Mouse (Mus musculus) stomach, embryonic 15.5 days (tissue): Measurements from ENCODE around the gene Armc8. TPM values are rescaled to one million over a fixed set of nuclear protein-coding genes. Genes with fewer than 3 reads are reported as not detected.
A peak's percentile ranks its signal among the peaks of the same experiment; 100 is the strongest.

Experiments used
- ATAC-seq: fragments of 200-750 bp; cut with Nextera tagmentation; 2 replicates; pipeline ENCODE4 v1.8.0; 2017; ENCODE audit warnings: low read depth, moderate number of reproducible peaks, moderate TSS enrichment; ENCODE audit not compliant: insufficient read depth, low FRiP score
- H3K27ac ChIP-seq: fragments of 300-500 bp; sonication (generic); 2 replicates; pipeline ENCODE4 v1.5.1; 2015; ENCODE audit warnings: mild to moderate bottlenecking, inconsistent platforms
- H3K27me3 ChIP-seq: fragments of 300-500 bp; sonication (generic); replicated peaks from 2 replicates; pipeline ENCODE4 v1.6.1; 2015; ENCODE audit warnings: inconsistent platforms
- H3K36me3 ChIP-seq: fragments of 300-500 bp; sonication (generic); 2 replicates; pipeline ENCODE4 v1.6.1; 2015; ENCODE audit warnings: inconsistent platforms
- H3K4me1 ChIP-seq: fragments of 300-500 bp; sonication (generic); 2 replicates; pipeline ENCODE4 v1.6.1; 2015; ENCODE audit warnings: inconsistent platforms
- H3K4me2 ChIP-seq: fragments of 300-500 bp; sonication (generic); 2 replicates; pipeline ENCODE4 v1.6.1; 2015; ENCODE audit warnings: mild to moderate bottlenecking, inconsistent platforms
- H3K4me3 ChIP-seq: fragments of 300-500 bp; sonication (generic); replicated peaks from 2 replicates; pipeline ENCODE4 v1.5.1; 2015; ENCODE audit warnings: inconsistent platforms
- H3K9ac ChIP-seq: fragments of 300-500 bp; sonication (generic); 2 replicates; pipeline ENCODE4 v1.6.1; 2015; ENCODE audit warnings: inconsistent platforms
- H3K9me3 ChIP-seq: fragments of 300-500 bp; sonication (generic); 2 replicates; pipeline ENCODE4 v1.6.1; 2016; ENCODE audit warnings: inconsistent platforms
- WGBS: fragments of 180-500 bp; shearing (Covaris S2); methylation state at CpG from one replicate; pipeline ENCODE4 v1.1.7; 2015; 5-methylcytosine and 5-hydroxymethylcytosine counted together
- polyA plus RNA-seq: library from polyadenylated mRNA; unstranded; fragments of >200 nt; fragmentation: Nextera tagmentation; extraction: Ambion mirVana; gene quantifications from 2 replicates; pipeline ENCODE4 v1.2.1, GENCODE M21; 2015

The Armc8 gene
- polyA plus RNA-seq, 1 experiment from 2014 or later, result 23.9 TPM

- no peaks in the 10 kb centered on the region for H3K9me3 ChIP-seq
- no peak overlapping the region for H3K4me2 ChIP-seq
- H3K4me3 ChIP-seq, result no peak overlapping the region
- 85% methylated on average over 4 of the region's 4 CpGs for WGBS
- H3K4me1 ChIP-seq, result no peaks in the 10 kb centered on the region
- H3K27me3 ChIP-seq, result 0 out of 2 replicates have a peak, but pooled peaks cover 2% of the 10 kb centered on the region
- H3K9ac ChIP-seq, result no peak overlapping the region
- no peak for ATAC-seq
- H3K36me3 ChIP-seq, result no peaks in the 10 kb centered on the region
- no peak overlapping the region for H3K27ac ChIP-seq
Measured at GRCm38 (mm10) chr9:99441647-99442433, 126.9 kb downstream of the Armc8 start.

GRCm38 (mm10) chr9:99440941-99441340 is 127.8 kb downstream of the Armc8 start:
- no peaks in the 10 kb centered on the region for H3K4me1 ChIP-seq
- 80% methylated on average over 5 of the region's 5 CpGs for WGBS
- no peaks in the 10 kb centered on the region for H3K36me3 ChIP-seq
- no peak overlapping the region for H3K27ac ChIP-seq
- H3K9me3 ChIP-seq, result no peaks in the 10 kb centered on the region
- no peak overlapping the region for H3K9ac ChIP-seq
- no peak overlapping the region for H3K4me2 ChIP-seq
- 0 out of 2 replicates have a peak, but pooled peaks cover 2% of the 10 kb centered on the region for H3K27me3 ChIP-seq
- no peak overlapping the region for H3K4me3 ChIP-seq
- no peak for ATAC-seq

- no peak overlapping the region for H3K4me2 ChIP-seq
- H3K4me3 ChIP-seq, result no peak overlapping the region
- H3K27ac ChIP-seq, result no peak overlapping the region
- WGBS, result 73% methylated on average over 8 of the region's 8 CpGs
- 0 out of 2 replicates have a peak, but pooled peaks cover 2% of the 10 kb centered on the region for H3K27me3 ChIP-seq
- no peaks in the 10 kb centered on the region for H3K36me3 ChIP-seq
- ATAC-seq, result no peak
- no peaks in the 10 kb centered on the region for H3K9me3 ChIP-seq
- H3K4me1 ChIP-seq, result peaks cover 5% of the 10 kb centered on the region; the same call in 1 of the 2 replicates
- no peak overlapping the region for H3K9ac ChIP-seq
Measured at GRCm38 (mm10) chr9:99439064-99439463, 129.6 kb downstream of the Armc8 start.

- 74% methylated on average over 12 of the region's 12 CpGs for WGBS
- no peak overlapping the region for H3K4me2 ChIP-seq
- no peak overlapping the region for H3K4me3 ChIP-seq
- H3K36me3 ChIP-seq, result no peaks in the 10 kb centered on the region
- H3K4me1 ChIP-seq, result peaks cover 5% of the 10 kb centered on the region; the same call in 1 of the 2 replicates
- H3K9ac ChIP-seq, result no peak overlapping the region
- H3K9me3 ChIP-seq, result no peaks in the 10 kb centered on the region
- H3K27ac ChIP-seq, result no peak overlapping the region
- ATAC-seq, result no peak
- 0 out of 2 replicates have a peak, but pooled peaks cover 2% of the 10 kb centered on the region for H3K27me3 ChIP-seq
Measured at GRCm38 (mm10) chr9:99437781-99438565, 130.7 kb downstream of the Armc8 start.

GRCm38 (mm10) chr9:99437031-99437764 is 131.5 kb downstream of the Armc8 start, which contains the start of gene Mras:
TSS of gene Mras (minus strand) at chr9:99437381.
- peak within 1 kb of the TSS; percentile 71 for H3K4me3 ChIP-seq
- H3K4me1 ChIP-seq, result peaks cover 5% of the 10 kb centered on the region; the same call in 1 of the 2 replicates
- H3K4me2 ChIP-seq, result peak within 1 kb of the TSS; percentile 77
- WGBS, result 14% methylated on average over 27 of the region's 27 CpGs
- ATAC-seq, result no peak
- H3K27me3 ChIP-seq, result 0 out of 2 replicates have a peak, but pooled peaks cover 2% of the 10 kb centered on the region
- no peaks in the 10 kb centered on the region for H3K36me3 ChIP-seq
- H3K9ac ChIP-seq, result peak within 1 kb of the TSS; percentile 66
- no peaks in the 10 kb centered on the region for H3K9me3 ChIP-seq
- peak within 1 kb of the TSS; percentile 57 for H3K27ac ChIP-seq

- Histone ChIP-seq H3K27me3 (0 out of 2 replicates have a peak, but pooled peaks cover 2% of the 10 kb centered on the region), H3K27ac (peak overlapping the region; percentile 57), H3K4me3 (peak overlapping the region; percentile 71), H3K4me1 (peaks cover 5% of the 10 kb centered on the region; the same call in 1 of the 2 replicates), H3K9ac (peak overlapping the region; percentile 66), H3K9me3 (no peaks in the 10 kb centered on the region), H3K4me2 (peak overlapping the region; percentile 77), H3K36me3 (no peaks in the 10 kb centered on the region)
- ATAC-seq, result peak; percentile 83
- WGBS, result 1% methylated on average over 79 of the region's 86 CpGs
Measured at GRCm38 (mm10) chr9:99436182-99437030, 132.3 kb downstream of the Armc8 start.

GRCm38 (mm10) chr9:99435619-99436181 is 133.0 kb downstream of the Armc8 start:
- H3K36me3 ChIP-seq, result no peaks in the 10 kb centered on the region
- WGBS, result 24% methylated on average over 16 of the region's 16 CpGs

GRCm38 (mm10) chr9:99434892-99435618 is 133.6 kb downstream of the Armc8 start:
- 0 out of 2 replicates have a peak, but pooled peaks have one; percentile 8 for ATAC-seq
- H3K9ac ChIP-seq, result no peak overlapping the region
- WGBS, result 35% methylated on average over 14 of the region's 14 CpGs

More at GRCm38 (mm10) chr9:99435619-99436181, 133.0 kb downstream of the Armc8 start:
- Histone ChIP-seq H3K27me3 (0 out of 2 replicates have a peak, but pooled peaks cover 2% of the 10 kb centered on the region), H3K27ac (peak overlapping the region; percentile 21; the same call in 1 of the 2 replicates), H3K9ac (peak overlapping the region; percentile 66; the same call in 1 of the 2 replicates), H3K4me3 (peak overlapping the region; percentile 71), H3K4me2 (peak overlapping the region; percentile 77), H3K4me1 (peaks cover 5% of the 10 kb centered on the region; the same call in 1 of the 2 replicates), H3K9me3 (no peaks in the 10 kb centered on the region)
- no peak for ATAC-seq

GRCm38 (mm10) chr9:99432478-99432877 is 136.2 kb downstream of the Armc8 start:
- no peaks in the 10 kb centered on the region for H3K36me3 ChIP-seq
- H3K4me2 ChIP-seq, result no peak overlapping the region
- H3K4me3 ChIP-seq, result no peak overlapping the region
- peaks cover 5% of the 10 kb centered on the region; the same call in 1 of the 2 replicates for H3K4me1 ChIP-seq
- no peak overlapping the region for H3K27ac ChIP-seq
- ATAC-seq, result no peak
- no peaks in the 10 kb centered on the region for H3K27me3 ChIP-seq
- no peak overlapping the region for H3K9ac ChIP-seq
- 71% methylated on average over 4 of the region's 4 CpGs for WGBS
- H3K9me3 ChIP-seq, result no peaks in the 10 kb centered on the region

More at GRCm38 (mm10) chr9:99434892-99435618, 133.6 kb downstream of the Armc8 start:
- Histone ChIP-seq H3K27ac (peak overlapping the region; percentile 21; the same call in 1 of the 2 replicates), H3K9me3 (no peaks in the 10 kb centered on the region), H3K27me3 (0 out of 2 replicates have a peak, but pooled peaks cover 2% of the 10 kb centered on the region), H3K36me3 (no peaks in the 10 kb centered on the region), H3K4me2 (peak overlapping the region; percentile 77), H3K4me1 (peaks cover 5% of the 10 kb centered on the region; the same call in 1 of the 2 replicates), H3K4me3 (peak overlapping the region; percentile 71)

- no peak for ATAC-seq
- no peak overlapping the region for H3K4me3 ChIP-seq
- WGBS, result 71% methylated on average over 6 of the region's 6 CpGs
Measured at GRCm38 (mm10) chr9:99431963-99432362, 136.7 kb downstream of the Armc8 start.

More at GRCm38 (mm10) chr9:99431963-99432362, 136.7 kb downstream of the Armc8 start:
- Histone ChIP-seq H3K4me1 (peaks cover 5% of the 10 kb centered on the region; the same call in 1 of the 2 replicates), H3K27ac (no peak overlapping the region), H3K27me3 (no peaks in the 10 kb centered on the region), H3K36me3 (no peaks in the 10 kb centered on the region), H3K9ac (no peak overlapping the region), H3K4me2 (no peak overlapping the region), H3K9me3 (no peaks in the 10 kb centered on the region)
